Mouse (Mus musculus) stomach, embryonic 16.5 days (tissue): ENCODE measurements around the gene March1. TPM values are rescaled to one million over a fixed set of nuclear protein-coding genes. Genes with fewer than 3 reads are reported as not detected.

Experiments
- ATAC-seq: fragments of 200-750 bp; cut with Nextera tagmentation; 2 replicates; pipeline ENCODE4 v1.8.0; 2017; ENCODE audit warnings: moderate number of reproducible peaks, moderate TSS enrichment; ENCODE audit not compliant: insufficient read depth, low FRiP score
- H3K27ac ChIP-seq: fragments of 300-500 bp; sonication (generic); 2 replicates; pipeline ENCODE4 v1.5.1; 2014; ENCODE audit warnings: low read length
- H3K27me3 ChIP-seq: fragments of 300-500 bp; sonication (generic); 2 replicates; pipeline ENCODE4 v1.6.1; 2014; ENCODE audit warnings: low read length, control low read depth, mixed read lengths; ENCODE audit not compliant: control insufficient read depth, insufficient read depth
- H3K36me3 ChIP-seq: fragments of 300-500 bp; sonication (generic); 2 replicates; pipeline ENCODE4 v1.6.1; 2014; ENCODE audit warnings: low read length; ENCODE audit not compliant: control insufficient read depth, insufficient read depth
- H3K4me1 ChIP-seq: fragments of 300-500 bp; sonication (generic); 2 replicates; pipeline ENCODE4 v1.6.1; 2014; ENCODE audit warnings: low read length, control low read depth, mixed read lengths; ENCODE audit not compliant: control insufficient read depth, insufficient read depth
- H3K4me2 ChIP-seq: fragments of 300-500 bp; sonication (generic); 2 replicates; pipeline ENCODE4 v1.6.1; 2014; ENCODE audit warnings: low read depth, low read length, mixed read lengths
- H3K4me3 ChIP-seq: fragments of 300-500 bp; sonication (generic); replicated peaks from 2 replicates; pipeline ENCODE4 v1.5.1; 2014; ENCODE audit warnings: mild to moderate bottlenecking, low read length
- H3K9ac ChIP-seq: fragments of 300-500 bp; sonication (generic); 2 replicates; pipeline ENCODE4 v1.6.1; 2014; ENCODE audit warnings: low read length
- H3K9me3 ChIP-seq: fragments of 300-500 bp; sonication (generic); replicated peaks from 2 replicates; pipeline ENCODE4 v1.6.1; 2016; ENCODE audit warnings: low read length, control low read depth; ENCODE audit not compliant: control insufficient read depth
- WGBS: fragments of 180-500 bp; shearing (Covaris S2); extraction: QIAGEN DNeasy Blood & Tissue Kit; methylation state at CpG from one replicate; pipeline ENCODE4 v1.1.7; 2014; 5-methylcytosine and 5-hydroxymethylcytosine counted together
- polyA plus RNA-seq: library from polyadenylated mRNA; unstranded; fragments of >200 nt; fragmentation: Nextera tagmentation; extraction: Ambion mirVana; gene quantifications from 2 replicates; pipeline ENCODE4 v1.2.1, GENCODE M21; 2015

The March1 gene
- polyA plus RNA-seq, 1 experiment from 2014 or later, result 1.2 TPM

- H3K9me3 ChIP-seq, result no peaks in the 10 kb centered on the region
- no peaks in the 10 kb centered on the region for H3K36me3 ChIP-seq
- ATAC-seq, result no peak
- no peak overlapping the region for H3K27ac ChIP-seq
- no peak overlapping the region for H3K9ac ChIP-seq
- H3K4me3 ChIP-seq, result no peak overlapping the region
- WGBS, result 92% methylated on average over 2 of the region's 2 CpGs
- no peaks in the 10 kb centered on the region for H3K27me3 ChIP-seq
- no peak overlapping the region for H3K4me2 ChIP-seq
- no peaks in the 10 kb centered on the region for H3K4me1 ChIP-seq
Measured at GRCm38 (mm10) chr8:66185226-66185625, 567.5 kb downstream of the March1 start.

GRCm38 (mm10) chr8:66194416-66194815, 576.7 kb downstream of the March1 start:
- 86% methylated on average over 2 of the region's 2 CpGs for WGBS

DNA sequence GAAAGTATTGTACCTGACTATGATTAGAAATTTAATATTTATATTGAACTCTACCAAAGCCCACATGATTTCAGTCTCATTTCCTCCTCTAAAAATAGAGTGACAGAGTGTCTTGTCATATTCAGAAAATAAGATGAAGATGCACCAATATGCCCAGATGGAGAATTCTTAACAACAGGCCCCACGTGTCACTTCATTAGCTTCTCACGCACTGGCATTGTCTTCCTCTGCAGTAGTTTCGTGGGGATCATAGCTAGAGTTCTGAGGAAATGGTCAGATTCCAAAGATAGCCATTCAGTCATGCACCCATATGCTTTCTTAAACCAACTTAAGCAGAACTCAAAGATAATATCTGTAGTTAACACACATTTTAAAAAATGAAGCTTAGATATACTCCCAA, 582.5 kb downstream of the March1 start:
- H3K4me2 ChIP-seq, result no peak overlapping the region
- no peaks in the 10 kb centered on the region for H3K36me3 ChIP-seq
- ATAC-seq, result no peak
- no peaks in the 10 kb centered on the region for H3K9me3 ChIP-seq
- H3K9ac ChIP-seq, result no peak overlapping the region
- no peaks in the 10 kb centered on the region for H3K27me3 ChIP-seq
- no peak overlapping the region for H3K27ac ChIP-seq
- WGBS, result 76% methylated on average over 3 of the region's 3 CpGs
- H3K4me3 ChIP-seq, result no peak overlapping the region
- no peaks in the 10 kb centered on the region for H3K4me1 ChIP-seq

More at GRCm38 (mm10) chr8:66194416-66194815, 576.7 kb downstream of the March1 start:
- Histone ChIP-seq H3K4me1 (no peaks in the 10 kb centered on the region), H3K4me3 (no peak overlapping the region), H3K27ac (no peak overlapping the region), H3K4me2 (no peak overlapping the region), H3K9me3 (no peaks in the 10 kb centered on the region), H3K36me3 (no peaks in the 10 kb centered on the region), H3K9ac (no peak overlapping the region), H3K27me3 (no peaks in the 10 kb centered on the region)
- ATAC-seq, result no peak

GRCm38 (mm10) chr8:66203814-66204438, 586.2 kb downstream of the March1 start:
- WGBS, result 89% methylated on average over 7 of the region's 7 CpGs
- no peaks in the 10 kb centered on the region for H3K4me1 ChIP-seq
- no peaks in the 10 kb centered on the region for H3K9me3 ChIP-seq
- no peaks in the 10 kb centered on the region for H3K36me3 ChIP-seq
- no peak overlapping the region for H3K4me2 ChIP-seq
- ATAC-seq, result no peak
- H3K27ac ChIP-seq, result no peak overlapping the region
- no peak overlapping the region for H3K4me3 ChIP-seq
- H3K9ac ChIP-seq, result no peak overlapping the region
- no peaks in the 10 kb centered on the region for H3K27me3 ChIP-seq

DNA sequence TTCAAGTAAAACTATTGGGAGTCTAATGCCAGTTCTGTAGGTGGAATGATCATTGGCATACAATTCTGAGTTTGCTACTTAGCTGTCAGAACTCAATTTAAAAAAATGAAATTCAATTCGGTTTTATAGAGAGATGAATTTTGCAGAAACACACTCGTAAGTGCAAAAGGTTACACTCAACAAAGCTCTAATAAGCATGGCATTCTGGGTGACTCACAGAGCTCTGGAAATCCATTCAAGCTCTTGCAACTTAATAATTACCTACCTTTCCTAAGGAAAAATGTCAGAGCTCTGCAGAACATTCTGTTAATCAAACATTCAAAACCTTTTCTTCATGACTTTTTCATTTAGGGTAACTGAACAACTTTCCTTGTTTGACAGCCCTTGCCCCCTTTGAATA, 591.9 kb downstream of the March1 start:
- H3K9me3 ChIP-seq, result no peaks in the 10 kb centered on the region
- no peak overlapping the region for H3K4me3 ChIP-seq
- H3K27ac ChIP-seq, result no peak overlapping the region
- no peak overlapping the region for H3K4me2 ChIP-seq
- 59% methylated on average over 2 of the region's 2 CpGs for WGBS
- H3K27me3 ChIP-seq, result no peaks in the 10 kb centered on the region
- ATAC-seq, result no peak
- no peaks in the 10 kb centered on the region for H3K36me3 ChIP-seq
- no peak overlapping the region for H3K9ac ChIP-seq
- H3K4me1 ChIP-seq, result no peaks in the 10 kb centered on the region

GRCm38 (mm10) chr8:66210294-66210693, 592.6 kb downstream of the March1 start:
- H3K27ac ChIP-seq, result no peak overlapping the region
- H3K9me3 ChIP-seq, result no peaks in the 10 kb centered on the region
- WGBS, result 71% methylated on average over 2 of the region's 2 CpGs
- H3K36me3 ChIP-seq, result no peaks in the 10 kb centered on the region
- no peak overlapping the region for H3K4me3 ChIP-seq
- H3K9ac ChIP-seq, result no peak overlapping the region
- no peaks in the 10 kb centered on the region for H3K27me3 ChIP-seq
- no peak for ATAC-seq
- H3K4me2 ChIP-seq, result no peak overlapping the region
- H3K4me1 ChIP-seq, result no peaks in the 10 kb centered on the region

DNA sequence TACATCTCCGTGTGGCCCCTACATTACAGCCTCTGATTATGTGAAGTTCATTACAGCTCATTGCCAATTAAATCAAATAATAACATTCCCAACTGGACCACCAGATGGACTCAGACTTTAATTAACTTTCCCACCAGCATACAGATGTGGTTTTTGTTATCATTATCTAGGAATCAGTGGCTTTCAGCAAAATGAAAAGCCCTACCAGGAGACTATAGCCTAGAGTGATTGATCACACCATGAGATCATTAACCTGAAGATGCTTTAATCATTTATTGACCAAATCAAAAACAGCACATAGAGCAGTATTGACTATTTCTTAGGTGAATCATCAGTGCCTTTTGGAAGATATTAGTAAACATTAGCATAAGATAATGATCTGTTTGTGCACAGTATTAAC, 602.3 kb downstream of the March1 start:
- Histone ChIP-seq H3K4me1 (no peaks in the 10 kb centered on the region), H3K36me3 (no peaks in the 10 kb centered on the region), H3K27me3 (no peaks in the 10 kb centered on the region), H3K27ac (no peak overlapping the region), H3K4me3 (no peak overlapping the region), H3K9me3 (no peaks in the 10 kb centered on the region), H3K9ac (no peak overlapping the region), H3K4me2 (no peak overlapping the region)
- 69% methylated on average over 1 of the region's 1 CpGs for WGBS
- no peak for ATAC-seq

DNA sequence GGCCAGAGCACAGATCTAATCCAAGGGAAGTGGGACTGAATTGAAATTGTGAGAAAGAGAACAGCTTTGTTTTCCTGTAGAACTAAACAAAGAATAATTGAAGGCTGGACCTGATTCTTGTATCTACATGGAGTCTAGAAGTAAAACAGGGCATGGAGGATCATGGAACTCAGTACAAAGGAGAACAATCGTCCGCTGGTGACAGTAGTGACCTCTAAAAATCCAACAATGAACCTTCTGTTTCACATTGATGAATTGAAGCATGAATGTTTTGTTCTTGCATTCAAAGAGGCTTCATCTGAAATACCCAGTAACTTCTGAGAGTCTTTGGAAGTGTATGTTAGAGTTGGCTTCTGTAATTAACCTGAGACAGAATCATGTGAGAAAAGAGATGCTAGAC, 612.2 kb downstream of the March1 start:
- H3K27ac ChIP-seq, result no peak overlapping the region
- WGBS, result 75% methylated on average over 2 of the region's 2 CpGs
- no peak overlapping the region for H3K4me2 ChIP-seq
- no peaks in the 10 kb centered on the region for H3K36me3 ChIP-seq
- H3K4me3 ChIP-seq, result no peak overlapping the region
- no peaks in the 10 kb centered on the region for H3K9me3 ChIP-seq
- no peaks in the 10 kb centered on the region for H3K4me1 ChIP-seq
- no peaks in the 10 kb centered on the region for H3K27me3 ChIP-seq
- no peak overlapping the region for H3K9ac ChIP-seq
- ATAC-seq, result no peak

DNA sequence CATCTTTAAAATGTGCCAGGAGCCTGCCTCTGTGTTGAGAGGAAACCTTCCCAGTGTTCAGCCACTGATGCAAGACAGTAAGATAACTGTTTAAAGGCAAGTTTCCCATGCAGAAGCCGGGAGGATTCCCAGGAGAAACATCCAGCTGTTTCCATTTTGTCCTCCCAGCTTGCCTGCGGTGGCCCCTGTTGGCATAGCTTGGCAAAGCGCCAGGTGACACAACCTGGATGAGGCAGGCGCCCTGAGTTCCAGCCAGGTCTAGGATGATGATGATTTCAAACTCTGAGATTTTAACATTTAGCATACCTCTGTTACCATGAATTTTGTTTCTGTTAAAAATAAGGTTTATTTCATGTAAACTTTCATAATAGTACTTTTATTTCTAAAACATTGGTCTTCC, 651.8 kb downstream of the March1 start:
- no peak overlapping the region for H3K9ac ChIP-seq
- H3K9me3 ChIP-seq, result no peaks in the 10 kb centered on the region
- H3K36me3 ChIP-seq, result no peaks in the 10 kb centered on the region
- 52% methylated on average over 4 of the region's 4 CpGs for WGBS
- H3K4me1 ChIP-seq, result no peaks in the 10 kb centered on the region
- no peak overlapping the region for H3K4me3 ChIP-seq
- no peak overlapping the region for H3K27ac ChIP-seq
- ATAC-seq, result no peak
- H3K27me3 ChIP-seq, result no peaks in the 10 kb centered on the region
- H3K4me2 ChIP-seq, result no peak overlapping the region
